Mouse (Mus musculus) embryonic facial prominence, embryonic 15.5 days (tissue): ENCODE measurements around the gene Nanos2. TPM values are rescaled to one million over a fixed set of nuclear protein-coding genes. Genes with fewer than 3 reads are reported as not detected.

Experiments
- ATAC-seq: fragments of 200-750 bp; cut with Nextera tagmentation; 2 replicates; pipeline ENCODE4 v1.8.0; 2017; ENCODE audit warnings: low read depth, moderate TSS enrichment; ENCODE audit not compliant: insufficient number of reproducible peaks, low FRiP score, low TSS enrichment
- H3K27ac ChIP-seq: fragments of 300-500 bp; sonication (generic); replicated peaks from 2 replicates; pipeline ENCODE4 v1.5.1; 2015; ENCODE audit warnings: mild to moderate bottlenecking, inconsistent platforms
- H3K27me3 ChIP-seq: fragments of 300-500 bp; sonication (generic); 2 replicates; pipeline ENCODE4 v1.6.1; 2015; ENCODE audit warnings: inconsistent platforms
- H3K36me3 ChIP-seq: fragments of 300-500 bp; sonication (generic); 2 replicates; pipeline ENCODE4 v1.6.1; 2015; ENCODE audit warnings: mild to moderate bottlenecking, inconsistent platforms
- H3K4me1 ChIP-seq: fragments of 300-500 bp; sonication (generic); 2 replicates; pipeline ENCODE4 v1.6.1; 2015; ENCODE audit warnings: inconsistent platforms
- H3K4me2 ChIP-seq: fragments of 300-500 bp; sonication (generic); replicated peaks from 2 replicates; pipeline ENCODE4 v1.6.1; 2015; ENCODE audit warnings: mild to moderate bottlenecking, inconsistent platforms
- H3K4me3 ChIP-seq: fragments of 300-500 bp; sonication (generic); replicated peaks from 2 replicates; pipeline ENCODE4 v1.5.1; 2015; ENCODE audit warnings: mild to moderate bottlenecking, inconsistent platforms
- H3K9ac ChIP-seq: fragments of 300-500 bp; sonication (generic); 2 replicates; pipeline ENCODE4 v1.6.1; 2015; ENCODE audit warnings: inconsistent platforms
- H3K9me3 ChIP-seq: fragments of 300-500 bp; sonication (generic); replicated peaks from 2 replicates; pipeline ENCODE4 v1.6.1; 2016; ENCODE audit warnings: inconsistent platforms
- WGBS: fragments of 180-500 bp; shearing (Covaris S2); methylation state at CpG from one replicate; pipeline ENCODE4 v1.1.7; 2015; 5-methylcytosine and 5-hydroxymethylcytosine counted together
- polyA plus RNA-seq: library from polyadenylated mRNA; unstranded; fragments of >200 nt; fragmentation: Nextera tagmentation; extraction: Ambion mirVana; gene quantifications from 2 replicates; pipeline ENCODE4 v1.2.1, GENCODE M21; 2015

The Nanos2 gene
- polyA plus RNA-seq, result not detected in 2 replicates

DNA sequence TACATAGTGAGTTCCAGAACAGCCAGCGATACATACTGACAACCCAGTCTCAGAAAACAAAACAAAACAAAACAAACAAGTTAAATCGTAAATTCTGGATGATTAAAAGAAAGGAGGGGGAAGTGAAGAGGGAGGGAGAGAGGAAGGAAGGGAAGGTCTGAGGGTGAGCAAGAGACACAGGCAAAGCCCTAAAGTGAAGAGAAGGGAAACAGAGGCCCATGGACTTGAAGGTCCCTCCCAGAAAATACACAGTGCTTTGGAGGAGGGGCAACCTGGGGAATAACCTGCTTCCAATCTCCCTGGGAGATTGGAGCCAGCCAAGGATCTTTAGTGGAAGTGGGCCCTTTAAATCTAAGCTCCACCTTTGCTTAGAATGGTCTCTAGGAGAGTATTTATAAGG, at the start of gene Nanos2:
Gene Nanos2, plus strand, starts transcription at position 301 of the 400 bp plus-strand sequence.
- H3K27ac ChIP-seq, result no peak within 1 kb of the TSS
- H3K36me3 ChIP-seq, result no peaks in the 10 kb centered on the region
- H3K4me2 ChIP-seq, result no peak within 1 kb of the TSS
- no peaks in the 10 kb centered on the region for H3K9me3 ChIP-seq
- H3K9ac ChIP-seq, result no peak within 1 kb of the TSS
- WGBS, result 73% methylated on average over 2 of the region's 2 CpGs
- ATAC-seq, result no peak
- H3K4me3 ChIP-seq, result no peak within 1 kb of the TSS
- peaks cover 18% of the 10 kb centered on the region for H3K4me1 ChIP-seq
- H3K27me3 ChIP-seq, result 0 out of 2 replicates have a peak, but pooled peaks cover 1% of the 10 kb centered on the region

- Histone ChIP-seq H3K4me3 (no peak overlapping the region), H3K27me3 (no peaks in the 10 kb centered on the region), H3K4me1 (no peaks in the 10 kb centered on the region), H3K9me3 (no peaks in the 10 kb centered on the region), H3K36me3 (no peaks in the 10 kb centered on the region), H3K4me2 (no peak overlapping the region), H3K27ac (no peak overlapping the region), H3K9ac (no peak overlapping the region)
- ATAC-seq, result no peak
- 29% methylated on average over 1 of the region's 1 CpGs for WGBS
These were observed 44.8 kb upstream of the Nanos2 start for GRCm38 (mm10) chr7:18942376-18942775.

DNA sequence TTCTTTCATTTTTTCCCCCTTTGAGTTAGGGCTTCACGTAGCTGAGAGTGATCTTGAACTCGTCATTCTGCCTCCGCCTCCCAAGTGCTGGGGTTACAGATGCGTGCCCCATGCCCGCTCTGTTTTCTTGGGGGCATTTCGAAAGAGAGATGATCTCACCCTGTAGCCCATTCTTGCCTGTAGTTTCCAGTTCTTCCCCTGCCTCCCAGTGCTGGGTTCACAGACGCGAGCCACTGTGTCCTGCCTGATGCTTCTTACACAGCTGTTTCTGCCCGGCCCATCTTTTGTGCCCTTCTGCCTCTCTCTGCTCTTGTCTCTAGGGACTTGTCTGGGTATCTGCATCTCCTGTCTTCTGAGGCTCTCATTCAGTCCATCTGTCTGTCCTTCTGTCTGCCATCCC, 44.4 kb upstream of the Nanos2 start:
- Histone ChIP-seq H3K4me2 (no peak overlapping the region), H3K27ac (no peak overlapping the region), H3K9me3 (no peaks in the 10 kb centered on the region), H3K36me3 (no peaks in the 10 kb centered on the region), H3K4me1 (no peaks in the 10 kb centered on the region), H3K27me3 (no peaks in the 10 kb centered on the region), H3K4me3 (no peak overlapping the region), H3K9ac (no peak overlapping the region)
- WGBS, result 55% methylated on average over 9 of the region's 9 CpGs
- ATAC-seq, result no peak

GRCm38 (mm10) chr7:18948151-18948550, 39.0 kb upstream of the Nanos2 start:
- Histone ChIP-seq H3K4me2 (no peak overlapping the region), H3K27ac (no peak overlapping the region), H3K9ac (no peak overlapping the region), H3K9me3 (no peaks in the 10 kb centered on the region), H3K4me3 (no peak overlapping the region), H3K27me3 (peaks cover 5% of the 10 kb centered on the region; the same call in 1 of the 2 replicates), H3K4me1 (no peaks in the 10 kb centered on the region), H3K36me3 (no peaks in the 10 kb centered on the region)
- ATAC-seq, result no peak
- 68% methylated on average over 6 of the region's 6 CpGs for WGBS

DNA sequence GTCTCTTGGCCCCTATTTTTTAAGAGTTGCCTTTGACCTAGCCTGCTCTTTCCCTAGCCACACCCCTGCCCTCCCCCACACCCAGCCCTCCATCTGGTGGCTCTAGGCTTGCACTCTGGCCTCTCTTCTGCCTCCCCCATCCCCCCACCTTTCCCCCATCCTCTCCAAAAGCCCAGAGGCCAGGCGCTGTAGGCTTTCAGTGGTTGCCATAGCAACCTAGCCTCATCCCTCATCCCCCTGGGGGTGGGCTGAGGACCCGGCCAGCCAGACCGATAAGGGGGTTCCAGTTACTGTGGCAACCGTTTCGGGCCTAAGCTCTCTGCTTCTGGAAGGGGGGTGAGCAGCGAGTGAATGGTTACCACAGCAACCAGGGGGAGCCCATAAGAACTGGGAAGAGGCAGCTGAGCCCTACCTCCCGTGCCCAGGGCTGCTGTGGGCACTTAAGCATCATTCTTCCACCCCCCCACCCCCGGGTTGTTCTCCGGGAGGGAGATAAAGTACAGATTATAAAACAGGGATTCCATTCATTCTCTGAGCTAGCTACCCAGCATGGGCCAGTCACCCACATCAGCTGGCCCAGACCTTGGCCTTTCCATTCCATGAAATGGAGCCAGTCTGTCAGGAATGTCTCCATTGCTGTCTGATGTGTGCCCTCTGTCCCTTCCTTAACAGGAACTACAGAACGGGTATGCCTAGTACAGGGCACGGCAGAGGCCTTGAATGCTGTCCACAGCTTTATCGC, 37.2 kb upstream of the Nanos2 start:
- Histone ChIP-seq H3K4me1 (no peaks in the 10 kb centered on the region), H3K27me3 (peaks cover 5% of the 10 kb centered on the region; the same call in 1 of the 2 replicates), H3K4me2 (no peak overlapping the region), H3K4me3 (no peak overlapping the region), H3K27ac (no peak overlapping the region), H3K36me3 (no peaks in the 10 kb centered on the region), H3K9ac (no peak overlapping the region), H3K9me3 (no peaks in the 10 kb centered on the region)
- 23% methylated on average over 12 of the region's 12 CpGs for WGBS
- ATAC-seq, result no peak

GRCm38 (mm10) chr7:18950523-18951315, 36.5 kb upstream of the Nanos2 start:
- ATAC-seq, result no peak
- Histone ChIP-seq H3K27ac (no peak overlapping the region), H3K4me3 (no peak overlapping the region), H3K9me3 (no peaks in the 10 kb centered on the region), H3K4me1 (no peaks in the 10 kb centered on the region), H3K4me2 (no peak overlapping the region), H3K27me3 (peaks cover 8% of the 10 kb centered on the region; the same call in 1 of the 2 replicates), H3K36me3 (no peaks in the 10 kb centered on the region), H3K9ac (no peak overlapping the region)
- WGBS, result 20% methylated on average over 18 of the region's 18 CpGs

DNA sequence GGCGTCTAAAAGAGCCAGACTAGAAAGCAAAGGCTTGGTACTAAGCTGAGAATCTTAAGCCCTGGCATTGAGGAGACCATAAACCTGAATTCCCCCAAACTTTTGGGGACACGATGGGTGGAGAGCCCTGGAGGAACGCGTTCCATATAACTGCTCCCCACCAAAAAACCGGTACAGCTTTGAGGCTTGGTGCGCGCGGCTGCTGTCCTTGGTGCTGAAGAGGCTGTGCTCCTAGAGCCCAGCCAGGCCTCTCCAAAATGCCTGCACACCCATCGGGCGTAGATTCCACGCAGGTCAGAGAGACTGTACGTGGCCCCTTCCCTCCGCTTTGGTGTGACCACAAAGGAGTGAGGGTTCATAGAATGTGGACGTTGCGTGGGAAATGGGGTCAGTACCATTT, 35.8 kb upstream of the Nanos2 start:
- H3K4me1 ChIP-seq, result no peaks in the 10 kb centered on the region
- WGBS, result 17% methylated on average over 15 of the region's 15 CpGs
- H3K4me3 ChIP-seq, result no peak overlapping the region
- H3K36me3 ChIP-seq, result no peaks in the 10 kb centered on the region
- H3K9me3 ChIP-seq, result no peaks in the 10 kb centered on the region
- no peak for ATAC-seq
- H3K4me2 ChIP-seq, result no peak overlapping the region
- no peak overlapping the region for H3K27ac ChIP-seq
- peaks cover 11% of the 10 kb centered on the region for H3K27me3 ChIP-seq
- no peak overlapping the region for H3K9ac ChIP-seq

- Histone ChIP-seq H3K27me3 (peaks cover 68% of the 10 kb centered on the region), H3K4me1 (peaks cover 17% of the 10 kb centered on the region), H3K4me2 (peak overlapping the region; percentile 98), H3K27ac (no peak overlapping the region), H3K9ac (peak overlapping the region; percentile 51), H3K4me3 (peak overlapping the region; percentile 60), H3K36me3 (no peaks in the 10 kb centered on the region), H3K9me3 (no peaks in the 10 kb centered on the region)
- ATAC-seq, result peak; percentile 76
- under 1% methylated on average over 84 of the region's 107 CpGs for WGBS
These were observed 29.4 kb upstream of the Nanos2 start for GRCm38 (mm10) chr7:18957569-18958383.

GRCm38 (mm10) chr7:18958384-18958766, 28.8 kb upstream of the Nanos2 start:
- no peak; the same call in 1 of the 2 replicates for ATAC-seq
- Histone ChIP-seq H3K4me1 (peaks cover 21% of the 10 kb centered on the region), H3K27me3 (peaks cover 74% of the 10 kb centered on the region), H3K4me2 (peak overlapping the region; percentile 98), H3K9ac (peak overlapping the region; percentile 51), H3K9me3 (no peaks in the 10 kb centered on the region), H3K36me3 (no peaks in the 10 kb centered on the region), H3K27ac (no peak overlapping the region), H3K4me3 (peak overlapping the region; percentile 60)
- WGBS, result under 1% methylated on average over 21 of the region's 21 CpGs

DNA sequence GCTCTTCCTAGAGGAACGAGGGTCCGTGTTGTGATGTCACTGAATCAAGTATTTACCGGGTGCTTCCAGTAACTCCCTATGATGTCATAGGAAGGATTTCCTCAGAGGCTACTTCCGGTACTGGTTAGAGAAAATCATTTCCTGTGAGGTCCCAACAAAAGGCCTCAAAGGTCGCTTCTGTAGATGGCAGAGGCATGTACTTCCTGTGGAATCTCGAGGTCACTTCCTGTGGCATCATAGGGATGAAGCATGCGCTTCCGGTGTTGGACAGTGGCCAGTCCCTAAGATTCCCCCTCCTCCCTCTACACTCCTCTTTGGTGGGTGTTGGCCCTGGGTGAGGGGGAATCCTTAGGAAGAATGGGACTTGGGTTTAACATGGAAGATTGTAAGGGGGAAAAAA, 27.8 kb upstream of the Nanos2 start:
- no peak overlapping the region for H3K4me3 ChIP-seq
- H3K36me3 ChIP-seq, result no peaks in the 10 kb centered on the region
- H3K27ac ChIP-seq, result no peak overlapping the region
- H3K9ac ChIP-seq, result no peak overlapping the region
- no peaks in the 10 kb centered on the region for H3K9me3 ChIP-seq
- no peak for ATAC-seq
- WGBS, result 50% methylated on average over 8 of the region's 8 CpGs
- no peak overlapping the region for H3K4me2 ChIP-seq
- peaks cover 83% of the 10 kb centered on the region for H3K27me3 ChIP-seq
- peaks cover 27% of the 10 kb centered on the region for H3K4me1 ChIP-seq
